7 mouse cellular contexts compared by ENCODE assay signal in genomic region chrX:170019954-170020689, GRCm38 (mm10). TPM values are rescaled to one million over a fixed set of nuclear protein-coding genes. Genes with fewer than 3 reads are reported as not detected.
A peak's percentile ranks its signal among the peaks of the same experiment; 100 is the strongest.
DNase-seq lines count a peak whose midpoint lies in the region; ATAC-seq and TF ChIP-seq lines count a peak whose summit lies in the region.
"Not testable (repeated sequence)": the region's sequence is repeated elsewhere in the genome, so short reads cannot be mapped to it uniquely, and the experiment has no call there.

No protein-coding gene starts in this region.

- H3K9me3 ChIP-seq in midbrain, postnatal 0 days (ENCODE audit: low read length) = peaks cover 12% of the 10 kb centered on the region; the same call in 1 of the 2 replicates

- not testable (repeated sequence) for H3K4me3 ChIP-seq in midbrain, postnatal 0 days (ENCODE audit: low read depth, low read length)

- intact Hi-C loops in left cerebral cortex, postnatal 4 days (cut with DNase I) = not testable (repeated sequence)

- ATAC-seq in midbrain, postnatal 0 days (ENCODE audit: low FRiP score) = not testable (repeated sequence)

- not testable (repeated sequence) for H3K27ac ChIP-seq in midbrain, postnatal 0 days (ENCODE audit: low read depth, low read length)

- peak; percentile 78 for TF ChIP-seq CTCF in midbrain, postnatal 0 days (IDR thresholded peaks at IDR 0.05)

- H3K4me1 ChIP-seq in midbrain, postnatal 0 days (ENCODE audit: insufficient read depth, low read length) = not testable (repeated sequence)

- not testable (repeated sequence) for H3K4me2 ChIP-seq in midbrain, postnatal 0 days (ENCODE audit: low read depth, low read length, poor library complexity, severe bottlenecking)

- WGBS in midbrain, postnatal 0 days = 52% methylated on average over 14 of the region's 14 CpGs

- not testable (repeated sequence) for H3K36me3 ChIP-seq in midbrain, postnatal 0 days (ENCODE audit: insufficient read depth, low read length)

- peak; percentile 100 for DNase-seq in WW6 (ENCODE audit: low read depth, low spot score)
- DNase-seq in cerebellum, postnatal 25 days = peak; percentile 97 to 99
- DNase-seq in gastrocnemius, postnatal 10 days = peak; percentile 91
- peak; percentile 100 for DNase-seq in kidney, adult 18-20 months
- DNase-seq in left cerebral cortex, postnatal 4 days = peak; percentile 94
- peak; percentile 64 for DNase-seq in midbrain, postnatal 0 days (ENCODE audit: low spot score)
- peak; percentile 88 to 95 for DNase-seq in spleen, adult 18-20 months

- H3K27me3 ChIP-seq in midbrain, postnatal 0 days (ENCODE audit: insufficient read depth, low read length) = not testable (repeated sequence)

- H3K9ac ChIP-seq in midbrain, postnatal 0 days (replicated peaks; ENCODE audit: low read length, poor library complexity, severe bottlenecking) = not testable (repeated sequence)

RNA-seq across cellular contexts. Expression of gene Gm21887, which starts 10.7 kb away (rescaled TPM):
- total RNA-seq in gastrocnemius, postnatal 10 days (2021) = 10 to 100 TPM; 47.0 to 72.9 TPM
- total RNA-seq in left cerebral cortex, postnatal 4 days (2021) = 100 to 1,000 TPM; 291 to 417 TPM
- 34.6 and 51.3 TPM in 2 replicates for total RNA-seq in midbrain, postnatal 0 days (2014; rRNA removed)
- polyA plus RNA-seq in midbrain, postnatal 0 days (2015; fragmentation: Nextera tagmentation; extraction: Ambion mirVana) = 193 and 201 TPM in 2 replicates
